Mouse (Mus musculus) liver, embryonic 11.5 days (tissue): ENCODE measurements at regions not wholly inside any gene's neighbourhood (a gene's known extent, or its start where the extent isn't known, plus 50 kb on each side); places are given as distances from the start of the nearest gene placed in this dataset.

Experiments used
- ATAC-seq: fragments of 200-750 bp; cut with Nextera tagmentation; replicated peaks from 2 replicates; pipeline ENCODE4 v1.8.0; 2017; ENCODE audit warnings: moderate number of reproducible peaks, mild to moderate bottlenecking, moderate TSS enrichment, moderate library complexity; ENCODE audit not compliant: low FRiP score
- DNase-seq: peaks from one replicate; pipeline ENCODE4 v3.0.0-alpha.2; 2017; ENCODE audit warnings: low spot score
- H3K27ac ChIP-seq: fragments of 300-500 bp; sonication (generic); 2 replicates; pipeline ENCODE4 v1.5.1; 2014; ENCODE audit warnings: mild to moderate bottlenecking, low read depth, low read length, control low read depth
- H3K27me3 ChIP-seq: fragments of 300-500 bp; sonication (generic); replicated peaks from 2 replicates; pipeline ENCODE4 v1.6.1; 2014; ENCODE audit warnings: low read length, mixed read lengths; ENCODE audit not compliant: control insufficient read depth, insufficient read depth
- H3K36me3 ChIP-seq: fragments of 300-500 bp; sonication (generic); 2 replicates; pipeline ENCODE4 v1.6.1; 2014; ENCODE audit warnings: mild to moderate bottlenecking, low read length, moderate library complexity, mixed read lengths; ENCODE audit not compliant: control insufficient read depth, insufficient read depth
- H3K4me1 ChIP-seq: fragments of 300-500 bp; sonication (generic); replicated peaks from 2 replicates; pipeline ENCODE4 v1.6.1; 2014; ENCODE audit warnings: low read length, mixed read lengths; ENCODE audit not compliant: control insufficient read depth, insufficient read depth
- H3K4me2 ChIP-seq: fragments of 300-500 bp; sonication (generic); 2 replicates; pipeline ENCODE4 v1.6.1; 2014; ENCODE audit warnings: mild to moderate bottlenecking, control low read depth, moderate library complexity
- H3K4me3 ChIP-seq: fragments of 300-500 bp; sonication (generic); 2 replicates; pipeline ENCODE4 v1.5.1; 2014; ENCODE audit warnings: low read depth, low read length, control low read depth
- H3K9ac ChIP-seq: fragments of 300-500 bp; sonication (generic); 2 replicates; pipeline ENCODE4 v1.6.1; 2014; ENCODE audit warnings: low read depth, low read length, control low read depth
- H3K9me3 ChIP-seq: fragments of 300-500 bp; sonication (generic); 2 replicates; pipeline ENCODE4 v1.6.1; 2016; ENCODE audit warnings: low read length, inconsistent platforms, mixed read lengths; ENCODE audit not compliant: control insufficient read depth
- WGBS: fragments of 180-500 bp; shearing (Covaris S2); extraction: QIAGEN DNeasy Blood & Tissue Kit; methylation state at CpG from one replicate; pipeline ENCODE4 v1.1.7; 2014; 5-methylcytosine and 5-hydroxymethylcytosine counted together

DNA sequence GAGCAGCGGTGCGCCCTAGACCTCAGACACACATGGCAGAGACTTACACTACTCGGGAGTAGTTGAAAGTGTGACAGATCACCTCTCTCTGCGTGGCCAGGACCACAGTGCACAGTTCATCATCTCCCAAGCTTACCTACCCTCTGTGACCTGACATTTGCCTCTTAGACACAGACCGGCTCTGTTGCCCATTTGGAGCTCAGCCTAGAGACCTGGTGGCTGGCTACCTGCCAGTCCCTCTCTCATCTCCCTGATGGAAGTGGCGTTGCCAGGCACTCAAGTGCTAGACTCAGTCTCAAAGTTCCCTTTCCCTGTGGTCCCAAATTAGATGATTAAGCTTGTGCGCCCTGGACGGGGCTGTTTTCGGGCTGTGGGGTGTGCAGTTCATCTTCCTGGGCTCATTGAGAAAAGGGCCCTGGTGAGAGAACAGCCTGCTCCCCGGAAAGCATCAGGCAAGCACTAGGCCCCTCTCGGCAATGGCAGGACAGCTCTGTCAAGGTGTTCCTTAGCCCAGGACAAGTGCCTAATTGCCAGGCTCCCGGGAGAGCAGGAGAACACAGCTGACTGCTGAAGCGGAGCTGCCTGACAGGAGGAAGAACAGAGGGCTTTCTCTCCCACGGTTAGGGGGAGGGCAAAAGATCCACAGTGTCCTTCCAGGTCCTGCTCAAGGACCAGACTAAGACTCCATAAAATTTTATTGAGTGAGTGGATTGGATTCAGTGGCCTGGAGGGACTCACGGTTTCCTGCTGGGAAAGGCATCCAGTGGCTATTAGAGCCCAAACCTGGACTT lies 119.5 kb upstream of the A530016L24Rik start:
- no peak overlapping the region for H3K4me3 ChIP-seq
- no peak overlapping the region for H3K27ac ChIP-seq
- H3K27me3 ChIP-seq, result no peaks in the 10 kb centered on the region
- no peaks in the 10 kb centered on the region for H3K9me3 ChIP-seq
- no peaks in the 10 kb centered on the region for H3K4me1 ChIP-seq
- 74% methylated on average over 15 of the region's 15 CpGs for WGBS
- ATAC-seq (no peak), DNase-seq (no peak)
- H3K9ac ChIP-seq, result no peak overlapping the region
- no peaks in the 10 kb centered on the region for H3K36me3 ChIP-seq
- no peak overlapping the region for H3K4me2 ChIP-seq

- Histone ChIP-seq H3K9me3 (no peaks in the 10 kb centered on the region), H3K36me3 (no peaks in the 10 kb centered on the region), H3K9ac (no peak overlapping the region), H3K27me3 (no peaks in the 10 kb centered on the region), H3K4me2 (no peak overlapping the region), H3K4me3 (no peak overlapping the region), H3K4me1 (no peaks in the 10 kb centered on the region), H3K27ac (no peak overlapping the region)
- 69% methylated on average over 14 of the region's 14 CpGs for WGBS
- ATAC-seq (no peak), DNase-seq (no peak)
Observed at GRCm38 (mm10) chr12:112372234-112373050, 116.8 kb upstream of the A530016L24Rik start.

GRCm38 (mm10) chr12:112373966-112374365 lies 115.3 kb upstream of the A530016L24Rik start:
- H3K4me3 ChIP-seq, result no peak overlapping the region
- H3K9me3 ChIP-seq, result no peaks in the 10 kb centered on the region
- H3K9ac ChIP-seq, result no peak overlapping the region
- DNase-seq, result no peak
- H3K27ac ChIP-seq, result no peak overlapping the region
- H3K27me3 ChIP-seq, result no peaks in the 10 kb centered on the region
- H3K4me2 ChIP-seq, result no peak overlapping the region
- H3K4me1 ChIP-seq, result no peaks in the 10 kb centered on the region
- H3K36me3 ChIP-seq, result no peaks in the 10 kb centered on the region
- 81% methylated on average over 7 of the region's 7 CpGs for WGBS
- ATAC-seq, result no peak

DNA sequence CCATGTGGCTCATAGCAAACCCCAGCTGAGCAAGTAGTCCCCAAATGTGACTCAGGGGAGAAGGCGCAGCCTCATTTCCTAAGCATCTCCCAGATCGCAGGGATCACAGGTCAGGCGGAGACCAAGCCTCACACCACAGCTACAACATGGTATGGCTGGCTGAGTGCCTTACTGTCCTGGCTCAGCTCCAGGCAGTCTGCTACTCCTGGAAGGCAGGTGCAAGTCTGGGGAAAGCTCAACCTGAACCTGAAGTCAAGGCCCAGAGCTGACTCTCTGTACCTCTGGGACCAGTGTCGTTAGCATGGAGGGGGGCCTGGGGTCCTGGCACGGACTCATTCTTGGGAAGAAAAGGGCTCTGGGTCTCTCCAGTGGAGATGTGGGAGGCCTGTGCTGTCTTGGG lies 113.0 kb upstream of the A530016L24Rik start:
- no peak for DNase-seq
- no peaks in the 10 kb centered on the region for H3K36me3 ChIP-seq
- no peak overlapping the region for H3K4me3 ChIP-seq
- no peaks in the 10 kb centered on the region for H3K27me3 ChIP-seq
- no peaks in the 10 kb centered on the region for H3K9me3 ChIP-seq
- WGBS, result 89% methylated on average over 5 of the region's 5 CpGs
- H3K4me1 ChIP-seq, result no peaks in the 10 kb centered on the region
- H3K9ac ChIP-seq, result no peak overlapping the region
- no peak overlapping the region for H3K27ac ChIP-seq
- H3K4me2 ChIP-seq, result no peak overlapping the region
- ATAC-seq, result no peak

GRCm38 (mm10) chr12:112376701-112377100 lies 112.5 kb upstream of the A530016L24Rik start:
- Histone ChIP-seq H3K27me3 (no peaks in the 10 kb centered on the region), H3K4me2 (no peak overlapping the region), H3K36me3 (no peaks in the 10 kb centered on the region), H3K4me1 (no peaks in the 10 kb centered on the region), H3K4me3 (no peak overlapping the region), H3K9ac (no peak overlapping the region), H3K9me3 (no peaks in the 10 kb centered on the region), H3K27ac (no peak overlapping the region)
- ATAC-seq (no peak), DNase-seq (no peak)
- WGBS, result 77% methylated on average over 8 of the region's 8 CpGs

- WGBS, result 78% methylated on average over 13 of the region's 13 CpGs
- H3K9me3 ChIP-seq, result no peaks in the 10 kb centered on the region
- no peak overlapping the region for H3K27ac ChIP-seq
- ATAC-seq (no peak), DNase-seq (no peak)
- no peaks in the 10 kb centered on the region for H3K36me3 ChIP-seq
- no peak overlapping the region for H3K4me3 ChIP-seq
- no peak overlapping the region for H3K4me2 ChIP-seq
- H3K4me1 ChIP-seq, result no peaks in the 10 kb centered on the region
- H3K9ac ChIP-seq, result no peak overlapping the region
- H3K27me3 ChIP-seq, result no peaks in the 10 kb centered on the region
Observed at GRCm38 (mm10) chr12:112378482-112379243, 110.6 kb upstream of the A530016L24Rik start.

DNA sequence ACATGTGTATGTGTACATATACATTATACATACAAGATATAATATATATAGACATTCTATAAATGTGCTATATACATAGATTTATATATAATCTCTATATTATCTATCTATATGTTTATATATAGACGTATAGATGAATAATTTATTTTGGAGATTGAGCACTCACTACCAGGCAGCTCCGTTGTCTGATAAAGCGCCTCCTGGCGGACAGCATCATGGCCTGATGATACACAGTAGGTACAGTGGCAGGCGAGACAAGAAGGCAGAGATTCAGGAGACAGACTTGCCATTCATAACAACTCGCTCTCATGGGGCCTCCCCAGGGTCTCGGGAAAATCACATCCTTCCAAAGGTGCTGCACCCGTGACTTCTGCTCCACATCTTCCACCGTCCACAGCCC lies 101.4 kb upstream of the A530016L24Rik start:
- Histone ChIP-seq H3K4me1 (no peaks in the 10 kb centered on the region), H3K27me3 (no peaks in the 10 kb centered on the region), H3K4me2 (no peak overlapping the region), H3K4me3 (no peak overlapping the region), H3K27ac (no peak overlapping the region), H3K36me3 (no peaks in the 10 kb centered on the region), H3K9ac (no peak overlapping the region), H3K9me3 (no peaks in the 10 kb centered on the region)
- DNase-seq (no peak), ATAC-seq (no peak)
- 63% methylated on average over 9 of the region's 9 CpGs for WGBS

- no peaks in the 10 kb centered on the region for H3K4me1 ChIP-seq
- no peak for DNase-seq
Observed at GRCm38 (mm10) chr12:112395909-112396308, 93.3 kb upstream of the A530016L24Rik start.

More at GRCm38 (mm10) chr12:112395909-112396308, 93.3 kb upstream of the A530016L24Rik start:
- H3K9ac ChIP-seq, result no peak overlapping the region
- no peak overlapping the region for H3K27ac ChIP-seq
- H3K9me3 ChIP-seq, result no peaks in the 10 kb centered on the region
- no peak overlapping the region for H3K4me3 ChIP-seq
- ATAC-seq, result no peak
- no peaks in the 10 kb centered on the region for H3K27me3 ChIP-seq
- no peak overlapping the region for H3K4me2 ChIP-seq
- WGBS, result 82% methylated on average over 13 of the region's 13 CpGs
- no peaks in the 10 kb centered on the region for H3K36me3 ChIP-seq
